Mouse (Mus musculus): Measurements from ENCODE around the gene Mrpl12. TPM values are rescaled to one million over a fixed set of nuclear protein-coding genes. Genes with fewer than 3 reads are reported as not detected.

Gene Mrpl12
- total and polyA plus RNA-seq, 2 experiments from 2014 or later, result 161 to 315 TPM

GRCm38 (mm10) chr11:120464365-120464764 lies 20.0 kb upstream of the Mrpl12 start:
- H3K9me3 ChIP-seq (replicated peaks; ENCODE audit: control insufficient read depth, low read length), result no peaks in the 10 kb centered on the region
- H3K9ac ChIP-seq (replicated peaks; ENCODE audit: low read depth, low read length), result no peak overlapping the region
- TF ChIP-seq EP300 (IDR thresholded peaks at IDR 0.05; ENCODE audit: low read depth), result no peak
- no peak for TF ChIP-seq CTCF (IDR thresholded peaks at IDR 0.05; ENCODE audit: low read depth)
- H3K27me3 ChIP-seq (ENCODE audit: control insufficient read depth, insufficient read depth, low read length), result no peaks in the 10 kb centered on the region
- no peak overlapping the region for H3K27ac ChIP-seq (ENCODE audit: low read depth)
- H3K4me3 ChIP-seq (ENCODE audit: low read depth, low read length), result no peak overlapping the region
- WGBS, result 84% methylated on average over 5 of the region's 5 CpGs
- H3K36me3 ChIP-seq (replicated peaks; ENCODE audit: control insufficient read depth, insufficient read depth, low read length), result peaks cover 35% of the 10 kb centered on the region
- DNase-seq (ENCODE audit: low spot score) (no peak), ATAC-seq (ENCODE audit: insufficient read depth, low read depth) (no peak)
- peaks cover 16% of the 10 kb centered on the region for H3K4me1 ChIP-seq (ENCODE audit: control insufficient read depth, insufficient read depth)
- no peak overlapping the region for H3K4me2 ChIP-seq (ENCODE audit: low read depth, low read length)

- no peak overlapping the region for H3K27ac ChIP-seq (ENCODE audit: low read depth)
- no peak overlapping the region for H3K4me3 ChIP-seq (ENCODE audit: low read depth, low read length)
- H3K4me2 ChIP-seq (ENCODE audit: low read depth, low read length), result no peak overlapping the region
- 66% methylated on average over 4 of the region's 4 CpGs for whole genome bisulfite sequencing
- H3K27me3 ChIP-seq (ENCODE audit: control insufficient read depth, insufficient read depth, low read length), result no peaks in the 10 kb centered on the region
- no peak overlapping the region for H3K9ac ChIP-seq (replicated peaks; ENCODE audit: low read depth, low read length)
- no peaks in the 10 kb centered on the region for H3K9me3 ChIP-seq (replicated peaks; ENCODE audit: control insufficient read depth, low read length)
- ATAC-seq (ENCODE audit: insufficient read depth, low read depth) (no peak), DNase-seq (ENCODE audit: low spot score) (no peak)
- peaks cover 16% of the 10 kb centered on the region for H3K4me1 ChIP-seq (ENCODE audit: control insufficient read depth, insufficient read depth)
- H3K36me3 ChIP-seq (replicated peaks; ENCODE audit: control insufficient read depth, insufficient read depth, low read length), result peaks cover 46% of the 10 kb centered on the region
- TF ChIP-seq EP300 (IDR thresholded peaks at IDR 0.05; ENCODE audit: low read depth) (no peak), CTCF (IDR thresholded peaks at IDR 0.05; ENCODE audit: low read depth) (no peak)
Measured at GRCm38 (mm10) chr11:120465521-120465920, 18.9 kb upstream of the Mrpl12 start.

- Histone ChIP-seq H3K9ac (replicated peaks; ENCODE audit: low read depth, low read length) (peak within 1 kb of the TSS; percentile 78), H3K4me3 (ENCODE audit: low read depth, low read length) (peak within 1 kb of the TSS; percentile 89), H3K4me2 (ENCODE audit: low read depth, low read length) (peak within 1 kb of the TSS; percentile 94), H3K9me3 (replicated peaks; ENCODE audit: control insufficient read depth, low read length) (no peaks in the 10 kb centered on the region), H3K27me3 (ENCODE audit: control insufficient read depth, insufficient read depth, low read length) (no peaks in the 10 kb centered on the region), H3K36me3 (replicated peaks; ENCODE audit: control insufficient read depth, insufficient read depth, low read length) (peaks cover 48% of the 10 kb centered on the region), H3K27ac (ENCODE audit: low read depth) (peak within 1 kb of the TSS; percentile 46), H3K4me1 (ENCODE audit: control insufficient read depth, insufficient read depth) (peaks cover 16% of the 10 kb centered on the region)
- ATAC-seq (ENCODE audit: insufficient read depth, low read depth), result peak; percentile 100
- DNase-seq (ENCODE audit: low spot score), result peak; percentile 98
- WGBS, result under 1% methylated on average over 53 of the region's 54 CpGs
- TF ChIP-seq CTCF (IDR thresholded peaks at IDR 0.05; ENCODE audit: low read depth), result no peak
- TF ChIP-seq EP300 (IDR thresholded peaks at IDR 0.05; ENCODE audit: low read depth), result no peak
Measured at GRCm38 (mm10) chr11:120467051-120467735, 17.2 kb upstream of the Mrpl12 start, which contains the start of gene Arl16. Gene Arl16 (minus strand): TSS chr11:120467607.

- H3K27ac ChIP-seq (ENCODE audit: low read depth), result peak overlapping the region; percentile 46
- peaks cover 16% of the 10 kb centered on the region for H3K4me1 ChIP-seq (ENCODE audit: control insufficient read depth, insufficient read depth)
- WGBS, result under 1% methylated on average over 33 of the region's 33 CpGs
- TF ChIP-seq CTCF (IDR thresholded peaks at IDR 0.05; ENCODE audit: low read depth), result no peak
- no peak for TF ChIP-seq EP300 (IDR thresholded peaks at IDR 0.05; ENCODE audit: low read depth)
- H3K4me3 ChIP-seq (ENCODE audit: low read depth, low read length), result peak overlapping the region; percentile 89
- DNase-seq (ENCODE audit: low spot score), result no peak
- peaks cover 48% of the 10 kb centered on the region for H3K36me3 ChIP-seq (replicated peaks; ENCODE audit: control insufficient read depth, insufficient read depth, low read length)
- H3K27me3 ChIP-seq (ENCODE audit: control insufficient read depth, insufficient read depth, low read length), result no peaks in the 10 kb centered on the region
- peak overlapping the region; percentile 94 for H3K4me2 ChIP-seq (ENCODE audit: low read depth, low read length)
- H3K9me3 ChIP-seq (replicated peaks; ENCODE audit: control insufficient read depth, low read length), result no peaks in the 10 kb centered on the region
- peak overlapping the region; percentile 78 for H3K9ac ChIP-seq (replicated peaks; ENCODE audit: low read depth, low read length)
- no peak for ATAC-seq (ENCODE audit: insufficient read depth, low read depth)
Measured at GRCm38 (mm10) chr11:120467736-120468092, 16.7 kb upstream of the Mrpl12 start.

- DNase-seq (ENCODE audit: low spot score), result no peak
- ATAC-seq (ENCODE audit: insufficient read depth, low read depth), result no peak
- WGBS, result 96% methylated on average over 6 of the region's 6 CpGs
- Histone ChIP-seq H3K4me2 (ENCODE audit: low read depth, low read length) (no peak overlapping the region), H3K4me3 (ENCODE audit: low read depth, low read length) (no peak overlapping the region), H3K27me3 (ENCODE audit: control insufficient read depth, insufficient read depth, low read length) (no peaks in the 10 kb centered on the region), H3K9ac (replicated peaks; ENCODE audit: low read depth, low read length) (no peak overlapping the region), H3K36me3 (replicated peaks; ENCODE audit: control insufficient read depth, insufficient read depth, low read length) (peaks cover 76% of the 10 kb centered on the region), H3K9me3 (replicated peaks; ENCODE audit: control insufficient read depth, low read length) (no peaks in the 10 kb centered on the region), H3K4me1 (ENCODE audit: control insufficient read depth, insufficient read depth) (peaks cover 10% of the 10 kb centered on the region), H3K27ac (ENCODE audit: low read depth) (no peak overlapping the region)
- TF ChIP-seq EP300 (IDR thresholded peaks at IDR 0.05; ENCODE audit: low read depth) (no peak), CTCF (IDR thresholded peaks at IDR 0.05; ENCODE audit: low read depth) (no peak)
Measured at GRCm38 (mm10) chr11:120472052-120472451, 12.4 kb upstream of the Mrpl12 start.

Measured in heart, postnatal 0 days (tissue).